Mouse (Mus musculus): ENCODE data around the gene Spdye4a.

The Spdye4a gene

GRCm38 (mm10) chr5:143226790-143227189, at the start of gene Spdye4a:
TSS of gene Spdye4a (minus strand) at chr5:143226890.
- no peak for DNase-seq (ENCODE audit: low spot score)

- no peak for DNase-seq (ENCODE audit: low spot score)
These were observed 49.1 kb upstream of the Spdye4a start for GRCm38 (mm10) chr5:143275761-143276160.

GRCm38 (mm10) chr5:143272540-143273330, 46.0 kb upstream of the Spdye4a start:
- DNase-seq (ENCODE audit: low spot score): no peak

- DNase-seq (ENCODE audit: low spot score): no peak
These were observed 45.4 kb upstream of the Spdye4a start for GRCm38 (mm10) chr5:143272108-143272507.

GRCm38 (mm10) chr5:143271642-143272041, 45.0 kb upstream of the Spdye4a start:
- no peak for DNase-seq (ENCODE audit: low spot score)

GRCm38 (mm10) chr5:143270151-143270519, 43.4 kb upstream of the Spdye4a start:
- no peak for DNase-seq (ENCODE audit: low spot score)

- DNase-seq (ENCODE audit: low spot score): no peak
These were observed 42.9 kb upstream of the Spdye4a start, which contains the start of gene Zfp316 for GRCm38 (mm10) chr5:143269363-143270150. TSS of gene Zfp316 (minus strand) at chr5:143270022.

GRCm38 (mm10) chr5:143268985-143269362, 42.3 kb upstream of the Spdye4a start:
- DNase-seq (ENCODE audit: low spot score): no peak

GRCm38 (mm10) chr5:143266794-143267193, 40.1 kb upstream of the Spdye4a start:
- DNase-seq (ENCODE audit: low spot score): no peak

- no peak for DNase-seq (ENCODE audit: low spot score)
These were observed 38.7 kb upstream of the Spdye4a start for GRCm38 (mm10) chr5:143265409-143265808.

- no peak for DNase-seq (ENCODE audit: low spot score)
These were observed 38.0 kb upstream of the Spdye4a start for GRCm38 (mm10) chr5:143264689-143265088.

GRCm38 (mm10) chr5:143261636-143262035, 34.9 kb upstream of the Spdye4a start:
- DNase-seq (ENCODE audit: low spot score): no peak

GRCm38 (mm10) chr5:143255802-143256201, 29.1 kb upstream of the Spdye4a start:
- DNase-seq (ENCODE audit: low spot score): no peak

GRCm38 (mm10) chr5:143255131-143255519, 28.4 kb upstream of the Spdye4a start:
- DNase-seq (ENCODE audit: low spot score): no peak

GRCm38 (mm10) chr5:143254487-143255130, 27.9 kb upstream of the Spdye4a start:
- DNase-seq (ENCODE audit: low spot score): no peak

GRCm38 (mm10) chr5:143253881-143254486, 27.3 kb upstream of the Spdye4a start:
- DNase-seq (ENCODE audit: low spot score): no peak

- DNase-seq (ENCODE audit: low spot score): no peak
These were observed 26.6 kb upstream of the Spdye4a start for GRCm38 (mm10) chr5:143253186-143253880.

GRCm38 (mm10) chr5:143252791-143253185, 26.1 kb upstream of the Spdye4a start:
- DNase-seq (ENCODE audit: low spot score): no peak

GRCm38 (mm10) chr5:143252039-143252438, 25.3 kb upstream of the Spdye4a start:
- no peak for DNase-seq (ENCODE audit: low spot score)

GRCm38 (mm10) chr5:143244926-143245325, 18.2 kb upstream of the Spdye4a start:
- no peak for DNase-seq (ENCODE audit: low spot score)

- DNase-seq (ENCODE audit: low spot score): no peak
These were observed 9.3 kb upstream of the Spdye4a start for GRCm38 (mm10) chr5:143236036-143236435.

Measured in c-Kit-positive CD71-positive TER-119-positive erythroid progenitor cells, embryonic 14.5 days (primary cell).